Mouse (Mus musculus) cortical plate, adult 2 months (tissue): ENCODE data around the gene Qprt. TPM values are rescaled to one million over a fixed set of nuclear protein-coding genes. Genes with fewer than 3 reads are reported as not detected.

ENCODE experiments used
- H3K27ac ChIP-seq: fragments of 200-500 bp; 2 replicates; pipeline ENCODE4 v1.5.1; 2012; ENCODE audit warnings: low read length, control low read depth, inconsistent platforms; ENCODE audit not compliant: insufficient read depth
- H3K4me1 ChIP-seq: fragments of 200-500 bp; 2 replicates; pipeline ENCODE4 v1.6.1; 2011; ENCODE audit warnings: low read length; ENCODE audit not compliant: control insufficient read depth, insufficient read depth
- H3K4me3 ChIP-seq: fragments of 200-500 bp; 2 replicates; pipeline ENCODE4 v1.5.1; 2011; ENCODE audit warnings: mild to moderate bottlenecking, low read length, control low read depth; ENCODE audit not compliant: insufficient read depth
- CTCF ChIP-seq: fragments of 200-500 bp; IDR thresholded peaks from 2 replicates; pipeline ENCODE4 v1.5.1; 2011; ENCODE audit warnings: mild to moderate bottlenecking, control low read depth, low read length; ENCODE audit not compliant: insufficient read depth; ENCODE audit errors: extremely low read depth
- POLR2A ChIP-seq: fragments of 200-500 bp; IDR thresholded peaks from 2 replicates; pipeline ENCODE4 v1.6.1; 2011; ENCODE audit warnings: mild to moderate bottlenecking, low read length, control low read depth; ENCODE audit not compliant: insufficient read depth; ENCODE audit errors: extremely low read depth
- polyA plus RNA-seq: library from polyadenylated mRNA; depleted of rRNA; stranded (reverse); fragments of >200 nt; gene quantifications from 2 replicates; pipeline ENCODE4 v1.2.3, GENCODE M21; 2012

The Qprt gene
- polyA plus RNA-seq, 1 experiment = 0.77 TPM

DNA sequence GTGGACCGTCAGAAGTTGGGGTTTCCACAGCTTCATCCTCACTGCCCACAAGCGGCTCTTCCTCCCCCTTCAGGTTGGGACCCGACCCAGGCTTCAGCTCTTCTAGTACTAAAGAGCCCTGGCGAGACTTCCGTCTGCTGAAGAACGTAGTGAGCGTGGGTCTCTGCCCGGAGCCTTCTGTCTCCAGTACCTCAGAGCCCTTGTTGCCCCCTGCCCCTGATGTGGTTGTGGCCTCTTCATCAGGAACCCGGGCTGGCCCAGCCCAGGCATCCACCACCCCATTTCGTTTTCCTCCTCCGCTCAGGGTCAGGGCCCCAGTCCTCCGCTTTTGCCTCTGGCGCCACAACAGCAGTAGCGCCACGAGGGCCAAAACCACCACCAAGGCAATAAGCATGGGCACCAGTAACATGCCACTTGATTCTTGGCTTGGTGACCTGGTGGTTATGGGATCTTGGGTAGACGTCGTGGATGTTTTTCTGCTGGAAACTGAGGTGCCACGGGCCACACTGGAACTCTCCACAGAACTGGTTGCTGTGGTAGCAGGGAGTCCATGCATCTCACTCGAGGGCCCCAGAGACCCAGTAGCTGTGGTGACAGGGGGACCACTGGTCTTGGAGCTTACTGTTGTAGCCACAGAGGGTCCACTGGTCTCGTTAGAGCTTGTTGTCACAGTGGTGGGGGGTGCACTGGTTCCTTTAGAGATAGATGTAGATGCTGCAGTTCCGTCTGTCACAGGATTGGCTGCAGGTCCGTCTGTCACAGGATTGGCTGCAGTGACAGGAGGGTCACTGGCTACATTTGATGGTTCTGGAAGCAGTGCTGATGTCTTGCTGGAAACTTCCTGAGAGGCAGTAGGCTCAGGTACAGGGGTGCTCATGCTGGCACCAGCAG lies 14.4 kb upstream of the Qprt start:
- no peaks in the 10 kb centered on the region for H3K4me1 ChIP-seq
- TF ChIP-seq POLR2A = no peak
- TF ChIP-seq CTCF = no peak
- H3K27ac ChIP-seq = no peak overlapping the region
- no peak overlapping the region for H3K4me3 ChIP-seq

DNA sequence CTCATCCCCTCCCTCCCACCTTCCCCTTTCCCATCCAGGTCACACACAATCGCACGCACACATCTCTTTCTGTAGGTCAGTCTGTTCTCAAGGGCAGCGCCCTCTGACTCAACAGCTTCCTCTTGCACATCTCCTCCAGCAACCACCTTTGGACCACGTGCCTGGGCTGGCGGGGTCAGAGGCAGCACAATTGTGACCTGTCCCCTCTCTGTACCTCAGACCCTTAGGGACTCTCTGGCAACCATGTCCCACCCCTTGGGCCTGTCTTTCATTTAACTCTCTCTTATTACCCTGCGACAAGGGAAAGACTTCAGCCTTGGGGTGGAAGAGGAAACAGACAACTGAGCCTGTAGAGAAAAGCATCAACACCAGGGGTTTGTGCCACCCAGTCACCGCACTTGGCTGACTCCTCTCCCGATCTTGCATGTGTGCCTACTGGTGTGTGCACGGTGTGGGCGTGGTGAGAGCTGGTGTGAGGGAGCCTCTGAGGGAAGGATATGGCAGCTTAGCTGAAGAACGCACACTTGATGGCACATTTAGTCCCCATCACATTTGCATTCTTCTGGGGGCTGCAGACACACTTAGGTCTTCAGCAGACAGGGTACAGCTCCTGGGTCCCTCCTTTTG lies 12.9 kb upstream of the Qprt start:
- H3K4me1 ChIP-seq = no peaks in the 10 kb centered on the region
- TF ChIP-seq POLR2A = no peak
- no peak for TF ChIP-seq CTCF
- H3K4me3 ChIP-seq = no peak overlapping the region
- H3K27ac ChIP-seq = no peak overlapping the region

GRCm38 (mm10) chr7:127133125-127133524 lies 11.1 kb upstream of the Qprt start:
- TF ChIP-seq POLR2A (no peak), CTCF (no peak)
- Histone ChIP-seq H3K4me1 (no peaks in the 10 kb centered on the region; the same call in 1 of the 2 replicates), H3K4me3 (no peak overlapping the region), H3K27ac (no peak overlapping the region)

DNA sequence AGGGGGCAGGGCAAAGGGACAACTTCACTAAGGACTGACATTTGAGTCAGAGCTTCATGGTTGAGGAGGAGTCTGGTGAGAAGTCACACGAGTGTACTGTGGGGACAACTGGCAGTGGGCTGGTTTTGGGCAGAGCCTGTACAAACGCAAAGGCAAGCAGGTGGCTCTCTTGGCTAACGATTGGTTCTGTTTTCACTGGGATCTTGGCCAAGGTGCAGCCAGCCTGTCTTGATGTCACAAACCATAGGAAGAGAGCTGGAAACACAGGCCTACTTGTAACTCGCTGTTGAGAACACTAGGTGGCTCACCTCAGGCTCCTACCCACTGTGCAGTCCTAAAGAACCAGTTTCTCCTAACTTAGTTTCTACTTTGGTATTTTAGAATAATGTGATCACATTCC lies 7.6 kb upstream of the Qprt start:
- TF ChIP-seq CTCF (peak; percentile 70), POLR2A (no peak)
- Histone ChIP-seq H3K4me3 (no peak overlapping the region), H3K27ac (no peak overlapping the region), H3K4me1 (no peaks in the 10 kb centered on the region; the same call in 1 of the 2 replicates)

DNA sequence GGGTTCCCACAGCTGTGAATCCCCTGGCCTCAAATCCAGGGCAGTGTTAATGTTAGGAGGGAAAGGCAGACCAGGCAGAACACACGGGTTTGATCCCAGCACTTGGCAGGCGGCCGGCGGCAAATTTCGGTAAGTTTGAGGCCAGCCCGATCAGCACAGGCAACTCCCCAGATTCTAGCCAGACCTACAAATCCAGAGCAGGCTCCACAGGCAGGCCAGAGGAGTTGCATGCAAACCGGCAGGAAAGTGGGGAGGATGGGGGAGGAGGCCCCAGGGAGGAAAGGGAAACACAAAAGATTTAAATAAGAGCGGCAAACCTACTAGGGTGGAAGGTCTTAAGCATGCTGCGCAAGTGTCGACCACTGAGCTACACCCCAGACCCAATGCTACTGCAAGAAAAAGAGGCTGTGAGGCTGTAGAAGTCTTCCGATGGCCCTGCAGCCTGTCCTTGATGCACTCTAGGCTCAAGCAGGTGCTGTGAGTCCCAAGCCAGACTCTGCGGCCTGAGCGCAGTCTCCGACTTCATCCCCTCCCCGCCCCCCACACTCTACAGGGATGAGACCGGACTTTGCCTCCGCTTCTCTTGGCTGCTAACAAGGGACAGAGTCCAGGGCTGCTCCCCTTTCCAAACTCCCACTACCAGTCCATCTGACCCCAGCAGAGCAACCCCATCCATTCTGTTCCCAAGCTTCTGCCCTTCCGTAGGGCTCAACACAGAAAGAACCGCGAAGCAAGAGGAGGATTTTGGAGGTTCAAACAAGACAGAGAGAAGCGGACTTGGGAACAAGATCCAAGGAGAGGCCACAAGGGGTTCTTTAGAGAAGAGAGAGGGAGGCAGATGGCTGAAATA lies 740 bp downstream of the Qprt start:
- H3K4me3 ChIP-seq = no peak overlapping the region
- no peak overlapping the region for H3K27ac ChIP-seq
- TF ChIP-seq CTCF (no peak), POLR2A (no peak)
- H3K4me1 ChIP-seq = no peaks in the 10 kb centered on the region

DNA sequence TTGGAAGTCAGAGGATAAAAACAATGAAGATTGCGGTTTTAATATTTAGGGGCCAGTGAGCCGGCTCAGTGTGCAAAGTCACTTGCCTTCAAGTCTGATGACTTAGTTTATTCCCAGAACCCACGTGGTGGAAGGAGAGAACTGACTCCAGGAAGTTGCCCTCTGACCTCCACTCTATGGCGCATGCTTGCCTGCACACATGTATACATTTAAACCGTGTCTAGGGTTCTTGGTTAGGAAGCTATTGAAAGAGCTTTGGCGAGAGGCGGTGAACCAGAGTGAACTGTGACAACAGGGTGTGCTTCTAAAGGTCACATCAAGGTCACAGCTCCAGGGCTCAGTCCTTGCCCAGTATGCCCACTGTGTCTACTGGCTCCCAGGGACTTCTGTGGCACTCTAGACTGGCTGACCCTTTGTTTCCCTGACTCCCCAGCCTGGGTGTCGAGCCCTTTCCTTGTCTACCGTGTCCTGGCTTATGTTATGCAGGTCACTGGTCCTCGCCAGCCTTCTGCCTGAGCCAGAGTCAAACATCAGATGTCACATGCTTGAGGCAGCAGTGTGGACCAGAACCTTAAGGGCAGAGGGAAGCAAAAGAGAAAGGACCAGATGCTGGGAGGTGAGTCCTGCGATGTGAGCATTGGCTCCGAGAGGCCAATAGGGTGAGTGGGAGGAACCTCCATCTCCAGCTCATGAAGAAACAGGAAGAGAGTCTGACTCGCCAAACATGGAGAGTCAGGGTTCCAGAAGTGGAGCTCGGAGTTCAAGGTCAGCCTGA lies 3.2 kb downstream of the Qprt start:
- H3K4me1 ChIP-seq = peaks cover 4% of the 10 kb centered on the region; the same call in 1 of the 2 replicates
- TF ChIP-seq POLR2A (no peak), CTCF (no peak)
- no peak overlapping the region for H3K4me3 ChIP-seq
- H3K27ac ChIP-seq = no peak overlapping the region

GRCm38 (mm10) chr7:127117948-127118347 lies 4.1 kb downstream of the Qprt start:
- Histone ChIP-seq H3K27ac (no peak overlapping the region), H3K4me1 (peaks cover 5% of the 10 kb centered on the region), H3K4me3 (no peak overlapping the region)
- peak; percentile 37; the same call in 1 of the 2 replicates for TF ChIP-seq CTCF
- no peak for TF ChIP-seq POLR2A

- TF ChIP-seq CTCF = no peak
- TF ChIP-seq POLR2A = no peak
- Histone ChIP-seq H3K4me1 (peaks cover 5% of the 10 kb centered on the region), H3K27ac (no peak overlapping the region; the same call in 1 of the 2 replicates), H3K4me3 (no peak overlapping the region)
These were observed 5.6 kb downstream of the Qprt start for GRCm38 (mm10) chr7:127116331-127116935.

GRCm38 (mm10) chr7:127114920-127115319 lies 7.1 kb downstream of the Qprt start:
- Histone ChIP-seq H3K4me3 (no peak overlapping the region), H3K27ac (no peak overlapping the region), H3K4me1 (peaks cover 5% of the 10 kb centered on the region)
- TF ChIP-seq CTCF (no peak), POLR2A (no peak)
